Mouse (Mus musculus): ENCODE results near the gene Pold2. TPM values are rescaled to one million over a fixed set of nuclear protein-coding genes. Genes with fewer than 3 reads are reported as not detected.
"Not testable (repeated sequence)": the region's sequence is repeated elsewhere in the genome, so short reads cannot be mapped to it uniquely, and the experiment has no call there.

Pold2 gene
- polyA plus RNA-seq, 1 experiment: 78.0 TPM

DNA sequence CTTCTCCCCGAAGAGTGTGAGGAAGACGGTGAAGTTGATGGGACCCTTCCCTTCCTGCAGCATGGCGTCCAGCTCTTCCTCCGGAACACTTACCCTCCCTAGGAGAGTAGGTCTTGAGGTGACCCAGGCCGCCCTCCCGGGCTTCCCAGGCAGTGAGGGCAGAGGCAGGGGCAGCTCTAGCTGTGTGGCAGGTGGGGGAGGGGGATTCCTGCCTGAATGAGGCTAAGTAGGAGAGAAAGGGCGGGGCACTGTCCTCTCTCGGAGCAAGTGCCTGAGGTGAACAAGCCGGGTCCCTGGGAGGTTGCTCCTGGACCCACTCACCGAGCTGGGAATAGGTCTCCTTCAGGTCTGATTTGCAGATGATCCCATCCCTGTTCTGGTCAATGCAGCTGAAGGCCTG is 19.7 kb upstream of the Pold2 start:
- TF ChIP-seq POLR2A (IDR thresholded peaks at IDR 0.05; ENCODE audit: borderline replicate concordance, extremely low read depth, insufficient read depth, insufficient read length, poor library complexity, severe bottlenecking): no peak
- no peak for TF ChIP-seq CTCF (IDR thresholded peaks at IDR 0.05; ENCODE audit: borderline replicate concordance, extremely low read depth, insufficient read depth, insufficient read length)
- DNase-seq (ENCODE audit: low read depth): no peak

GRCm38 (mm10) chr11:5897230-5897629 is 19.1 kb upstream of the Pold2 start:
- no peak for DNase-seq (ENCODE audit: low read depth)
- TF ChIP-seq CTCF (IDR thresholded peaks at IDR 0.05; ENCODE audit: borderline replicate concordance, extremely low read depth, insufficient read depth, insufficient read length): no peak
- no peak for TF ChIP-seq POLR2A (IDR thresholded peaks at IDR 0.05; ENCODE audit: borderline replicate concordance, extremely low read depth, insufficient read depth, insufficient read length, poor library complexity, severe bottlenecking)

DNA sequence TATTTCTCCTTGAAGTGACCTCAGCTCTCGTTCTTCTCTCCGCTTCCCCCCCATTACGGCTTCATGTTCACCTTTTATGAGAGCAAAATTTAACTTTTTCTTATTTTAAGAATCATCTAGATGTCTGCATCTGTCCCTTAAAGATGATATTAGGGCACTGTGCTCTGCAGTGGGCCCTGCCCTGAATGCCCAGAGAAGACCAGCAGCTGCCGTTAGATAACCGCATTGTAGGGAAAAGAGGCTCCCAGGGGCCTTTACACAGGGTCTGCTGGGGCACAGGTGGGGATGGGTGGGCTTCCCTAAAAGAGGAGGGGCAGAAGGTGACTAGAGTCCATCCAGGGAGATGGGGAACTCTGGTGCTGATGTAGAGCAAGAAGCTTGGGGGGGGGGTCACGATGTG is 15.7 kb upstream of the Pold2 start:
- TF ChIP-seq POLR2A (IDR thresholded peaks at IDR 0.05; ENCODE audit: borderline replicate concordance, extremely low read depth, insufficient read depth, insufficient read length, poor library complexity, severe bottlenecking) (no peak), CTCF (IDR thresholded peaks at IDR 0.05; ENCODE audit: borderline replicate concordance, extremely low read depth, insufficient read depth, insufficient read length) (no peak)
- no peak for DNase-seq (ENCODE audit: low read depth)

DNA sequence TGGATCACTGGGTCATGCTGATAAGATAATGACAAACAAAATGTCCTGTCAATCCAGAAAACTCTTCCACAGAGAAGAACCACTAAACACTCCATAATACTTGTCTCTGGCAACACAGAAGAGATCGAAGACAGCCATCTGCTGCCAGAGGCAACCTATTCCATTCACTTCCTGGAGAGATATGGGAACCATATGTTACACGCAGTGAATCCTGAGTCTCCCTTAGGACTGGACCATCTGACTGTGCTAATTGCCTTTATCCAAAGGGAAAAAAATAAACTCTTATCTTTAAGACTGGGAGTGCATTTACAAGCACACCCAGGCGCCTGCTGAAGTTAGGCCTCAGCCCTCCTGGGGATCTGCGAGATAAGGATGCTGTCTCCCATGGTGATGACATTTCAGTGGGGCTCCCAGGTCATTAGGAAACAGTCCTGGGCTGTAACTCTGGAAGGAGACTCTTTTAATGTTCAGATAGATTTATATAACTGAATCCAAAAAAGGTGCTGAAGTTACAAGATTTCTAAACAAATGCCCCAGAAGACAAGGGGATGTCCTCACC is 14.8 kb upstream of the Pold2 start:
- TF ChIP-seq CTCF (IDR thresholded peaks at IDR 0.05; ENCODE audit: borderline replicate concordance, extremely low read depth, insufficient read depth, insufficient read length) (no peak), POLR2A (IDR thresholded peaks at IDR 0.05; ENCODE audit: borderline replicate concordance, extremely low read depth, insufficient read depth, insufficient read length, poor library complexity, severe bottlenecking) (no peak)
- DNase-seq (ENCODE audit: low read depth): peak; percentile 64

GRCm38 (mm10) chr11:5892151-5892591 is 14.1 kb upstream of the Pold2 start:
- TF ChIP-seq CTCF (IDR thresholded peaks at IDR 0.05; ENCODE audit: borderline replicate concordance, extremely low read depth, insufficient read depth, insufficient read length) (no peak), POLR2A (IDR thresholded peaks at IDR 0.05; ENCODE audit: borderline replicate concordance, extremely low read depth, insufficient read depth, insufficient read length, poor library complexity, severe bottlenecking) (no peak)
- DNase-seq (ENCODE audit: low read depth): no peak

DNA sequence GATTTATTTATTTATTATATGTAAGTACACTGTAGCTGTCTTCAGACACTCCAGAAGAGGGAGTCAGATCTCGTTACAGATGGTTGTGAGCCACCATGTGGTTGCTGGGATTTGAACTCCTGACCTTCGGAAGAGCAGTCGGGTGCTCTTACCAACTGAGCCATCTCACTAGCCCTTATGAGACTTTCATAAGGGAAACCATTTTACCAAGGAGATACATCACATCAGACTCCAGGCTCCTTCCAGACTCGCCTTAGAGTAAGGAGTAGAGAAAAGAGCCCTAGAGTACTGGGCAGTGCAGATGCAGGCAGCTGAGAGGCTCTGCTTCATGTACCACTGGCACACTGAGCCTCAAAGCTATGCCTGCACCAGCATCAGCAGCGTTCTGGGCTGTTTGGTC is 10.5 kb upstream of the Pold2 start:
- DNase-seq (ENCODE audit: low read depth): not testable (repeated sequence)

DNA sequence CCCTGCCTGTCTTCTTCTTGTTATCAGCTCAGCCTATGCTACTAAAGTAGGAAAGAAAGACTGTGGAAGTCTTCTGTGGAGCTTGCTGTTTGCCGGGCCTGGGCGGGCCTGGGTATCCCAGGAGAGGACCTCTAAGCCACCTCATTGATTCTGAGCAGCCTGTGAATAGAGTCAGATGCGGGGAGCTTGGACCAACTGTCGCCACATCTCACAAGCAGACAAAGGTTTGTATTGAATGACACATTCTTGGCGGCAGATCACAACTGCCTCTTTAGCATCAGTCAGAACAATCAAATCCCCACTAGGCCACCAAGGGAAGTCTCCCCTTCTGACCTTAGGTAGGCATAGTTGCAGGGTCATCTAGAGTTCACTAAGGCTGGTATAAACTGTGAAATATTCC is 9.2 kb upstream of the Pold2 start:
- DNase-seq (ENCODE audit: low read depth): peak; percentile 59
- TF ChIP-seq CTCF (IDR thresholded peaks at IDR 0.05; ENCODE audit: borderline replicate concordance, extremely low read depth, insufficient read depth, insufficient read length) (no peak), POLR2A (IDR thresholded peaks at IDR 0.05; ENCODE audit: borderline replicate concordance, extremely low read depth, insufficient read depth, insufficient read length, poor library complexity, severe bottlenecking) (no peak)

DNA sequence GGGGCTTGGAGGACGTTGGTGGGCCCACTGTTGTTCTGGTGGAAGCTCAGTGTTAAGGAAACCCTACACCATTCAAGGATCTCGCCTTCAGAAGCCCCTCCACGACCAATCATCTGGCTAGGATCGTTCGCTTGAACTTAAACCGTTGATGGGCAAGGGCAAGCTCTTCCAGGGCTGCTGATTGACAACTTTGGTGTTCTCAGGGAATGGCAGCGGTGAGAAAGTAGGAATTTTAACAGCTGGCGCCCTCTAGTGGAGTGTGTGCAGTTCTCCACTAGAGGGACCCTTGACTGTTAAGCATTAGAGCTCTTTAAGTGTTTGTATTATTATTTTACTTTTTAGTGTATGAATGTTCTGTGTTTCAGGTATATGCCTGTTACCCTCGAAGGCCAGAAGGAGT is 8.1 kb upstream of the Pold2 start:
- TF ChIP-seq CTCF (IDR thresholded peaks at IDR 0.05; ENCODE audit: borderline replicate concordance, extremely low read depth, insufficient read depth, insufficient read length) (peak; percentile 81), POLR2A (IDR thresholded peaks at IDR 0.05; ENCODE audit: borderline replicate concordance, extremely low read depth, insufficient read depth, insufficient read length, poor library complexity, severe bottlenecking) (no peak)
- peak; percentile 80 for DNase-seq (ENCODE audit: low read depth)

- no peak for TF ChIP-seq CTCF (IDR thresholded peaks at IDR 0.05; ENCODE audit: borderline replicate concordance, extremely low read depth, insufficient read depth, insufficient read length)
- TF ChIP-seq POLR2A (IDR thresholded peaks at IDR 0.05; ENCODE audit: borderline replicate concordance, extremely low read depth, insufficient read depth, insufficient read length, poor library complexity, severe bottlenecking): no peak
- DNase-seq (ENCODE audit: low read depth): no peak
Observed at GRCm38 (mm10) chr11:5882518-5882917, 4.4 kb upstream of the Pold2 start.

- TF ChIP-seq CTCF (IDR thresholded peaks at IDR 0.05; ENCODE audit: borderline replicate concordance, extremely low read depth, insufficient read depth, insufficient read length) (peak; percentile 75), POLR2A (IDR thresholded peaks at IDR 0.05; ENCODE audit: borderline replicate concordance, extremely low read depth, insufficient read depth, insufficient read length, poor library complexity, severe bottlenecking) (no peak)
- DNase-seq (ENCODE audit: low read depth): peak; percentile 69
Observed at GRCm38 (mm10) chr11:5879905-5880304, 1.8 kb upstream of the Pold2 start.

- DNase-seq (ENCODE audit: low read depth): no peak
Observed at GRCm38 (mm10) chr11:5878661-5879060, 569 bp upstream of the Pold2 start.

GRCm38 (mm10) chr11:5877421-5877820 is 671 bp downstream of the Pold2 start:
- TF ChIP-seq POLR2A (IDR thresholded peaks at IDR 0.05; ENCODE audit: borderline replicate concordance, extremely low read depth, insufficient read depth, insufficient read length, poor library complexity, severe bottlenecking): no peak
- TF ChIP-seq CTCF (IDR thresholded peaks at IDR 0.05; ENCODE audit: borderline replicate concordance, extremely low read depth, insufficient read depth, insufficient read length): no peak
- peak; percentile 14 for DNase-seq (ENCODE audit: low read depth)

More at GRCm38 (mm10) chr11:5878661-5879060, 569 bp upstream of the Pold2 start:
- TF ChIP-seq CTCF (IDR thresholded peaks at IDR 0.05; ENCODE audit: borderline replicate concordance, extremely low read depth, insufficient read depth, insufficient read length) (no peak), POLR2A (IDR thresholded peaks at IDR 0.05; ENCODE audit: borderline replicate concordance, extremely low read depth, insufficient read depth, insufficient read length, poor library complexity, severe bottlenecking) (no peak)
